Mouse (Mus musculus): ENCODE results near the gene Nfkbia. TPM values are rescaled to one million over a fixed set of nuclear protein-coding genes. Genes with fewer than 3 reads are reported as not detected.

Nfkbia gene
- polyA plus RNA-seq, 1 experiment: 143 TPM

DNA sequence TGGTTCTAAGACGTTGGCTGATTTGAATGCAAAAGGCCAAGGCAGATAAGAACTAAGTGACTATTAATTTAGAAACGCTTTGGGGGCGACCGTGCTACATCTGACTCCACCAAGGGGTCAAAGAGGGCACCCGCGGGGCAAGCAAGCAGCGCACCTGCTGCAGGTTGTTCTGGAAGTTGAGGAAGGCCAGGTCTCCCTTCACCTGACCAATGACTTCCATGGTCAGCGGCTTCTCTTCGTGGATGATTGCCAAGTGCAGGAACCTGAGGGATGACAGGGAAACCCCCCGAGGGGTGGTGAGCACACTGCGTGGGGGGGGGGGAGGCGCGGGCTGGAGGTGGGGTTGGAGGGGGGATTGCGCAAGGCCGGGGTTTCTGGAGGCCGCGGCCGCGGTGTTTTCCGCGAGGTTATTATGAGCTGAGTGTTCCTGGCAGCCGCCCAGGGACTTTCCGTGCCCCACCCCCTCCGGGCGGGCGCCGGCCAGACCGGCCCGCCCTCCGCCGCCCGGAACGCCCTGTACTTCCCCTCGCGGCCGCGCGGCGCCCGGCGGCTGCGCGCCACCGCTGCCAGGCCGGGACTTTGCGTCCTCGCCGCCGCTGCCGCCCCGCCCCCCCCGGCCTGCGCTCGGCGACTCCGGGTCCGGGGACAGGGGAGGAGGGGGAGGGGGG lies 797 bp downstream of the Nfkbia start:
- Histone ChIP-seq H3K4me1 (ENCODE audit: control insufficient read depth, insufficient read depth, low read length) (peaks cover 32% of the 10 kb centered on the region), H3K4me3 (ENCODE audit: insufficient read depth, low read length) (peak overlapping the region; percentile 97), H3K27ac (ENCODE audit: insufficient read depth, low read depth, low read length) (peak overlapping the region; percentile 99)
- TF ChIP-seq POLR2A (IDR thresholded peaks at IDR 0.05; ENCODE audit: borderline replicate concordance, low read depth, low read length): no peak

GRCm38 (mm10) chr12:55490722-55491449 lies 1.6 kb downstream of the Nfkbia start:
- H3K4me1 ChIP-seq (ENCODE audit: control insufficient read depth, insufficient read depth, low read length): peaks cover 32% of the 10 kb centered on the region
- H3K4me3 ChIP-seq (ENCODE audit: insufficient read depth, low read length): peak overlapping the region; percentile 92
- TF ChIP-seq CTCF (IDR thresholded peaks at IDR 0.05; ENCODE audit: low read depth, low read length) (no peak), POLR2A (IDR thresholded peaks at IDR 0.05; ENCODE audit: borderline replicate concordance, low read depth, low read length) (no peak)
- peak overlapping the region; percentile 89 for H3K27ac ChIP-seq (ENCODE audit: insufficient read depth, low read depth, low read length)

DNA sequence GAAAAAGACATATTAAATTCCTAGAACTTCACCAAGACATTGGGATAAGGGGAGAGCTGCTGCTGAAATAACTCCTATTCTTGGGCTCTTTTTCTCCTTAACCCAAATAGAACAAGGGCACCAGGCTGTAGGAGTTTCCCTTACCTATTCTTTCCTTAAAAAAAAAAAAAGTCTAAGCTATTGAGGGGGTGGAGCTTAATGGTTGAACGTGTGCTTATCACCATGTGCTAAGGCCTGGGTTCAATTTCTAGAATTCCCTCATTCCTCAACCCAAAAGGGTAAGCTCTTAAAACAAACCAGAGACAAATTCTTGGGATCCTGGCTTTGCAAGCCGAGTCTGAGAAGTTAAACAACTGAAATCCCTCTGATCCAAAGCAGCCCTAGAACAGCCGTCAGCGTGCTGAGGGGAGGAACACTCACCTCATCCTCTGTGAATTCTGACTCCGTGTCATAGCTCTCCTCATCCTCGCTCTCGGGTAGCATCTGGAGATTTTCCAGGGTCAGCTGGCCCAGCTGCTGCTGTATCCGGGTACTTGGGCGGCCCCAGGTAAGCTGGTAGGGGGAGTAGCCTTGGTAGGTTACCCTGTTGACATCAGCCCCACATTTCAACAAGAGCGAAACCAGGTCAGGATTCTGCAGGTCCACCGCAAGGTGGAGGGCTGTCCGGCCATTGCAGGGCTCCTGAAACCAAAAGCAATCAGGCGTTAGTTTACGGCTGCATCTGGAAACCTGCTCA lies 2.3 kb downstream of the Nfkbia start:
- TF ChIP-seq CTCF (IDR thresholded peaks at IDR 0.05; ENCODE audit: low read depth, low read length) (no peak), POLR2A (IDR thresholded peaks at IDR 0.05; ENCODE audit: borderline replicate concordance, low read depth, low read length) (no peak)
- peak overlapping the region; percentile 92 for H3K4me3 ChIP-seq (ENCODE audit: insufficient read depth, low read length)
- H3K4me1 ChIP-seq (ENCODE audit: control insufficient read depth, insufficient read depth, low read length): peaks cover 31% of the 10 kb centered on the region
- H3K27ac ChIP-seq (ENCODE audit: insufficient read depth, low read depth, low read length): peak overlapping the region; percentile 89

- no peak for TF ChIP-seq POLR2A (IDR thresholded peaks at IDR 0.05; ENCODE audit: borderline replicate concordance, low read depth, low read length)
- TF ChIP-seq CTCF (IDR thresholded peaks at IDR 0.05; ENCODE audit: low read depth, low read length): no peak
- peaks cover 27% of the 10 kb centered on the region for H3K4me1 ChIP-seq (ENCODE audit: control insufficient read depth, insufficient read depth, low read length)
- peak overlapping the region; percentile 89 for H3K27ac ChIP-seq (ENCODE audit: insufficient read depth, low read depth, low read length)
- peak overlapping the region; percentile 37 for H3K4me3 ChIP-seq (ENCODE audit: insufficient read depth, low read length)
Observed at GRCm38 (mm10) chr12:55488661-55489447, 3.6 kb downstream of the Nfkbia start.

DNA sequence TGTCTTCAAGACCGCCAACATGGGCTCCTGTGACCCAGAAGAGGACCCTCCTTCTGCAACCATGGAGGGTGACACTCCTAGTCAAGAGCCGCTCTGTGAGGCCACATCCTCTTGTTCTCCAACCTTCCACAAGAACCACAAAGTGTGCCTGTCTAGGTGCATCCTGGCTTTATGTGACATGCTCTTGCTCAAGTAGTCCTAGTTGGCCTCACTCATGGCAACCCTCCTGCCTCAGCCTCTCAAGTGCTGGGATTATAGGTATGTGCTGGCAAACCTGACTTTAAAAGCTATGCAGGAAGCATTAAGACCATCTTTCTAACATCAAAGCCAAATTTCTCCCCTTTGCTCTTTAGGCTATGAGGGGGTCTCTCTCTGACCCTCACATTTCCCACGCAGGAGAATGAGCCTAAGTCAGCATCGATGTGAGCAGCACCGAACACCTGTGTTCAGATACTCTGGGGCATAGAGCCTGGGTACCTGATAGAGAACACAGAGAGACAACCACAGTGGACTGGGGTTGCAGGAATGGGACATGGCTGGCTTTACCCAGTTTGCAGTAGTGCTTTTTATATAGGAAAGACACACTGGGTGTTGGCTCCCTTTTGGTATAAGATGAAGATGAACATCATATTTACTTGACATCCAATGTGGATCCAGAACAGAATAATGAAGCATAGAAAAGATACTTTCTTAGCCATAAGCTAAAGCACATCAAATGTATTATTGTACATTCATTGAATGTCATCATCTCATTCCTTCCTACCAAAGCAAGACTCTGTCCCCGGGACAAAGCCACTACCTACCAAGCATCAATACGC lies 4.4 kb downstream of the Nfkbia start:
- H3K4me1 ChIP-seq (ENCODE audit: control insufficient read depth, insufficient read depth, low read length): peaks cover 19% of the 10 kb centered on the region
- no peak overlapping the region for H3K4me3 ChIP-seq (ENCODE audit: insufficient read depth, low read length)
- H3K27ac ChIP-seq (ENCODE audit: insufficient read depth, low read depth, low read length): peak overlapping the region; percentile 89

GRCm38 (mm10) chr12:55486923-55487674 lies 5.3 kb downstream of the Nfkbia start:
- H3K4me1 ChIP-seq (ENCODE audit: control insufficient read depth, insufficient read depth, low read length): peaks cover 19% of the 10 kb centered on the region
- H3K27ac ChIP-seq (ENCODE audit: insufficient read depth, low read depth, low read length): no peak overlapping the region
- H3K4me3 ChIP-seq (ENCODE audit: insufficient read depth, low read length): no peak overlapping the region
- TF ChIP-seq POLR2A (IDR thresholded peaks at IDR 0.05; ENCODE audit: borderline replicate concordance, low read depth, low read length): no peak
- no peak for TF ChIP-seq CTCF (IDR thresholded peaks at IDR 0.05; ENCODE audit: low read depth, low read length)

More for the DNA sequence above, 4.4 kb downstream of the Nfkbia start:
- TF ChIP-seq POLR2A (IDR thresholded peaks at IDR 0.05; ENCODE audit: borderline replicate concordance, low read depth, low read length): no peak
- no peak for TF ChIP-seq CTCF (IDR thresholded peaks at IDR 0.05; ENCODE audit: low read depth, low read length)

GRCm38 (mm10) chr12:55484800-55485199 lies 7.6 kb downstream of the Nfkbia start:
- H3K27ac ChIP-seq (ENCODE audit: insufficient read depth, low read depth, low read length): no peak overlapping the region
- TF ChIP-seq CTCF (IDR thresholded peaks at IDR 0.05; ENCODE audit: low read depth, low read length): no peak
- TF ChIP-seq POLR2A (IDR thresholded peaks at IDR 0.05; ENCODE audit: borderline replicate concordance, low read depth, low read length): no peak
- peaks cover 22% of the 10 kb centered on the region for H3K4me1 ChIP-seq (ENCODE audit: control insufficient read depth, insufficient read depth, low read length)
- H3K4me3 ChIP-seq (ENCODE audit: insufficient read depth, low read length): no peak overlapping the region

DNA sequence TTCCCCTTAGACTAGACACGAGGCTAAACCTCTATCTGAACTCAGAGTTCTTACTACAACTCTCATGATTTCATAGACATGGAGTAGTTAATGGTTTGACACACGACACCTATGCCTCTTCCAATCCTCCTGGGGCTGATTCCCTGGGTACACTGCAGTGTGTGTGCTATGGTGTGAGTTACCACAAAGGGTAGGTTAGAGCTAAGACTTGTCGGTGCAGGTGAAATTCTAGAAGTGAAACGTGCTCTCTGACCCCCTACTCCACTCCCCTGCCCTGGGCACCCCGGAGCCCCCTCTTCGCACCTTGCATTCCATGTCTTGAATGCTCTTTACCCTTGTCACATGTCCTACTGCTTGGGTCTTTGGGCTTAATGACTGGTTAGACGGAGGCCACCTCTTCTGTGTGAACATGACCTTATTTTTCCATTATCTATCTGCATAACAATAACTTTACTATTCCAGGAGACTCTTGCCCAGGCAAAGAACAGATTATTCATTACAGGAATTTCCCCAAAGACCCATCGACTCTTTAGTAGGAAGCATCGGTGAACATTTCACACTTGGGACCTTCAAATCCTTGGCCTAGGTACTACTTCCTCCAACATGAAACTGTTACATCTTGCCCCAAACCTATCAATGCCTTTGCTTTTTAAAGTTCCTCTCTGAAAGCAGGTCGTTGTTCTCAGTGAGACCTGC lies 8.2 kb downstream of the Nfkbia start:
- Histone ChIP-seq H3K4me3 (ENCODE audit: insufficient read depth, low read length) (no peak overlapping the region), H3K4me1 (ENCODE audit: control insufficient read depth, insufficient read depth, low read length) (peaks cover 22% of the 10 kb centered on the region), H3K27ac (ENCODE audit: insufficient read depth, low read depth, low read length) (no peak overlapping the region)
- TF ChIP-seq CTCF (IDR thresholded peaks at IDR 0.05; ENCODE audit: low read depth, low read length) (no peak), POLR2A (IDR thresholded peaks at IDR 0.05; ENCODE audit: borderline replicate concordance, low read depth, low read length) (no peak)

Measured in bone marrow macrophage, adult 2 months (primary cell).